Mouse (Mus musculus) heart, adult 10 weeks (tissue): ENCODE measurements around the gene Trpm1. TPM values are rescaled to one million over a fixed set of nuclear protein-coding genes. Genes with fewer than 3 reads are reported as not detected.

ENCODE experiments used
- polyA plus RNA-seq: library from polyadenylated mRNA; stranded (reverse); fragments of 350-450 nt; fragmentation: Illumina TruSeq; extraction: RNeasy Lipid Tissue Mini Kit (QIAGEN cat#74804); gene quantifications from one replicate; pipeline ENCODE4 v1.2.3, GENCODE M21; 2014; ENCODE audit warnings: low read depth, low replicate concordance

The Trpm1 gene
- polyA plus RNA-seq, result not detected

GRCm38 (mm10) chr7:64153535-64153934 lies at the start of gene Trpm1:
Trpm1 (plus strand) TSS chr7:64153835.

GRCm38 (mm10) chr7:64287414-64288091 lies 133.9 kb downstream of the Trpm1 start, which contains the start of gene Mtmr10:
Mtmr10 (plus strand) TSS chr7:64287653.

Other genes starting within 250 kb of the Trpm1 start
- gene E030018B13Rik, start 237.0 kb upstream of the Trpm1 start, polyA plus RNA-seq, result not detected
- gene Klf13, start 214.9 kb upstream of the Trpm1 start, polyA plus RNA-seq, result 19.7 TPM
- 9.2 TPM for gene Mtmr10, start 133.8 kb downstream of the Trpm1 start, polyA plus RNA-seq
- 5.5 TPM for gene Fan1, start 220.3 kb downstream of the Trpm1 start, polyA plus RNA-seq
- 14.3 TPM for gene Mphosph10, start 238.4 kb downstream of the Trpm1 start, polyA plus RNA-seq
- gene Mcee, start 238.8 kb downstream of the Trpm1 start, polyA plus RNA-seq, result 231 TPM